ENCODE assay signal across 8 mouse cellular contexts in the genomic region with DNA sequence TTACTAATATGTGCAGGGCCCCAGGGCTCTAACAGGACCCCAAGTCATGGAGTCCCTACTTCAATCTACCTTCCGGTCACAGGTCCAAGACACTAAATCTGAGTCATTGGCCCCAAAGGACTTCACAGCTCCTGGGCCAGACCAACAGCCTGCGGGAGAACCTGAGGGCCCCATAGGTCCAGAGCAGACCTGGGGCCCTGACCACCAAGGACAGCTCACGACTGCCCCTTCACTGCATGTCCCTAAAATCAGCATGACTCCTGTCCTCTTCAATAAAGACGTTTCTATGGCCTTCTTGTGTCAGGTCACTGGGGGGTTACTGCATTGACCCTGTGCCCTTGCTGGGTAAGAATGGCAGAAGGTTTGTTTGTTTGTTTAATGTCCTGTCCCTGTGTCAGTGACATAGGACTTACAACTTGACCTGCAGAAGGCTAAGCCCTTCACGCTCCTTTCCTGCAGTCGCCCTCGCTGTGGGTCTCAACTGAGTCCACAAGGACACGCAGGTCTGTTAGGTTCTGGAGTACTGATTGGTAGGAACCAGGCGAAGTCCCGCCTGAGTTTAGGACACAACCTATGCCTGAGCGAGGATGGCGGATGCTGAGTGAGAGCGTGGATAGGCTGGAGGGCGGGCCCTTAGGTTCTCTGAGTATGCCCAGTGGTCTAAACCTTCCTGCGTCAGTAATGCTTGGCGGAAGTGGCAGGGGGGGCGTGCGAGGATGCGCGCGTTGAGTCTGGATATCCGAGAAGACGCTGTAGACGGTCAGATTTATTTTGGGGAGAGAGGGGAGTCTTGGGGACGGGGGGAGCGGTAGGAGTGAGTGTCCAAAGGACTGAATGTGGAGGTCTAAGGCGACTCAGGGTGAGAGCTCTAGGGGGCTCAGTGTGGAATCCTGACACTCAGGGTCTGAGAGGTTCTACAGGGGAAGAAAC. TPM values are rescaled to one million over a fixed set of nuclear protein-coding genes. Genes with fewer than 3 reads are reported as not detected.
DNase-seq lines count a peak whose midpoint lies in the region; ATAC-seq lines count a peak whose summit lies in the region.

A gene (plus strand): TSS at position 642 of the 930 bp plus-strand sequence.

- peak within 1 kb of the TSS; percentile 83 for H3K4me3 ChIP-seq in hindbrain, embryonic 15.5 days

- H3K27me3 ChIP-seq in hindbrain, embryonic 15.5 days: no peaks in the 10 kb centered on the region

- peaks cover 42% of the 10 kb centered on the region for H3K36me3 ChIP-seq in hindbrain, embryonic 15.5 days

- WGBS in hindbrain, embryonic 15.5 days: 4% methylated on average over 27 of the region's 27 CpGs

- peak within 1 kb of the TSS; percentile 65 for H3K9ac ChIP-seq in hindbrain, embryonic 15.5 days

- peaks cover 24% of the 10 kb centered on the region for H3K4me1 ChIP-seq in hindbrain, embryonic 15.5 days (replicated peaks)

- DNase-seq in T-cell, adult 2 months (ENCODE audit: low spot score): peak; percentile 96
- DNase-seq in cerebellum, postnatal 36 days: peak; percentile 93 to 94
- peak; percentile 94 to 97 for DNase-seq in frontal cortex, postnatal 36 days (ENCODE audit: low spot score in 2 of 2)
- peak; percentile 95 for DNase-seq in left cerebral cortex, adult 11 months (ENCODE audit: low spot score)
- peak; percentile 94 to 96 for DNase-seq in lung, postnatal 4 days
- peak; percentile 85 for DNase-seq in retina, postnatal 7 days (ENCODE audit: low read depth, low spot score)
- peak; percentile 70 for DNase-seq in urinary bladder, adult 2 months (ENCODE audit: low spot score)

- peak within 1 kb of the TSS; percentile 85 for H3K4me2 ChIP-seq in hindbrain, embryonic 15.5 days

- H3K27ac ChIP-seq in hindbrain, embryonic 15.5 days (replicated peaks): peak within 1 kb of the TSS; percentile 83

- ATAC-seq in hindbrain, embryonic 15.5 days (ENCODE audit: low FRiP score, low read depth): peak; percentile 100

- no peaks in the 10 kb centered on the region for H3K9me3 ChIP-seq in hindbrain, embryonic 15.5 days

RNA-seq across cellular contexts. Expression of the gene that starts here (rescaled TPM):
- polyA plus RNA-seq in hindbrain, embryonic 15.5 days (2015; fragmentation: Nextera tagmentation; extraction: Ambion mirVana): 121 and 135 TPM in 2 replicates
- 68.0 and 80.2 TPM in 2 replicates for polyA plus RNA-seq in urinary bladder, adult 2 months (2012; rRNA removed)

Comparison
In these comparisons a context has a peak if more than half of its experiments do, and no peak if none do; other contexts are left out.
1. Peak in every context shown above with its lines: DNase-seq, ATAC-seq, H3K4me3 ChIP-seq and H3K27ac ChIP-seq.